Mouse (Mus musculus): ENCODE results near the gene Nampt.

DNA sequence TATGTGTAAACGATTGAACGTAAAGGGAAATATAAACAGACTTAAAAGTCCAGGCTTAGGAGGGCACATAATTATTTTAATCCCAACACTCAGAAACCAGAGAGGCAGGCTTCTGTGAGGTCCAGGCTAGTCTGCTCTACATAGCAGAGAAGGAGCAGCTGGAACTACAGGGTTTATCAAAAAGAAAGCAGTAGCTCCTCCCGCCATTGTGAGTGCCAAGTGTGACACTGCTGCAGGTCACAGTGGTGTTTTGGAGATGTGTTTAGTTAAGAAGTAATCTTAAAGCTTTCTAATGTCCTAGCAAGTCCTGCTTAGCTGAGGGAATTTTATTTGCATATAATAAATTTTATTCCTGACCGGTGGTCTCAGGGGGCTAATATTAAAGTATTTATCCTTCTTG, 2.7 kb downstream of the Nampt start:
- TF ChIP-seq CTCF (IDR thresholded peaks at IDR 0.05; ENCODE audit: borderline replicate concordance, insufficient read depth, low read depth, low read length): no peak
- TF ChIP-seq POLR2A (IDR thresholded peaks at IDR 0.05; ENCODE audit: borderline replicate concordance, insufficient read depth, low read length): no peak
